Mouse (Mus musculus) intestine, embryonic 15.5 days (tissue): Measurements from ENCODE around the gene Fam25c. TPM values are rescaled to one million over a fixed set of nuclear protein-coding genes. Genes with fewer than 3 reads are reported as not detected.

Source experiments
- ATAC-seq: fragments of 200-750 bp; cut with Nextera tagmentation; 2 replicates; pipeline ENCODE4 v1.8.0; 2017; ENCODE audit warnings: moderate TSS enrichment, moderate library complexity
- H3K27ac ChIP-seq: fragments of 300-500 bp; sonication (generic); 2 replicates; pipeline ENCODE4 v1.5.1; 2015; ENCODE audit warnings: mild to moderate bottlenecking, inconsistent platforms
- H3K27me3 ChIP-seq: fragments of 300-500 bp; sonication (generic); replicated peaks from 2 replicates; pipeline ENCODE4 v1.6.1; 2015; ENCODE audit warnings: inconsistent platforms
- H3K36me3 ChIP-seq: fragments of 300-500 bp; sonication (generic); 2 replicates; pipeline ENCODE4 v1.6.1; 2015; ENCODE audit warnings: inconsistent platforms
- H3K4me1 ChIP-seq: fragments of 300-500 bp; sonication (generic); replicated peaks from 2 replicates; pipeline ENCODE4 v1.6.1; 2015; ENCODE audit warnings: inconsistent platforms
- H3K4me2 ChIP-seq: fragments of 300-500 bp; sonication (generic); replicated peaks from 2 replicates; pipeline ENCODE4 v1.6.1; 2015; ENCODE audit warnings: mild to moderate bottlenecking, inconsistent platforms
- H3K4me3 ChIP-seq: fragments of 300-500 bp; sonication (generic); replicated peaks from 2 replicates; pipeline ENCODE4 v1.5.1; 2015; ENCODE audit warnings: inconsistent platforms
- H3K9ac ChIP-seq: fragments of 300-500 bp; sonication (generic); 2 replicates; pipeline ENCODE4 v1.6.1; 2015; ENCODE audit warnings: inconsistent platforms
- H3K9me3 ChIP-seq: fragments of 300-500 bp; sonication (generic); 2 replicates; pipeline ENCODE4 v1.6.1; 2016; ENCODE audit warnings: inconsistent platforms
- WGBS: fragments of 180-500 bp; shearing (Covaris S2); methylation state at CpG from one replicate; pipeline ENCODE4 v1.1.7; 2015; 5-methylcytosine and 5-hydroxymethylcytosine counted together
- polyA plus RNA-seq: library from polyadenylated mRNA; unstranded; fragments of >200 nt; fragmentation: Nextera tagmentation; extraction: Ambion mirVana; gene quantifications from 2 replicates; pipeline ENCODE4 v1.2.1, GENCODE M21; 2015

The Fam25c gene
- polyA plus RNA-seq, 1 experiment from 2014 or later, result not detected

GRCm38 (mm10) chr14:34344361-34344760 lies 10.9 kb downstream of the Fam25c start:
- H3K27ac ChIP-seq, result no peak overlapping the region
- 86% methylated on average over 5 of the region's 5 CpGs for WGBS
- H3K4me2 ChIP-seq, result no peak overlapping the region
- H3K27me3 ChIP-seq, result no peaks in the 10 kb centered on the region
- H3K4me1 ChIP-seq, result no peaks in the 10 kb centered on the region
- no peak for ATAC-seq
- no peak overlapping the region for H3K9ac ChIP-seq
- H3K36me3 ChIP-seq, result peaks cover 10% of the 10 kb centered on the region
- no peak overlapping the region for H3K4me3 ChIP-seq
- H3K9me3 ChIP-seq, result no peaks in the 10 kb centered on the region

- no peak overlapping the region for H3K4me2 ChIP-seq
These were observed 12.2 kb downstream of the Fam25c start for GRCm38 (mm10) chr14:34343078-34343477.

GRCm38 (mm10) chr14:34341993-34342392 lies 13.2 kb downstream of the Fam25c start:
- no peaks in the 10 kb centered on the region for H3K9me3 ChIP-seq
- no peaks in the 10 kb centered on the region for H3K27me3 ChIP-seq
- H3K4me3 ChIP-seq, result no peak overlapping the region
- H3K27ac ChIP-seq, result no peak overlapping the region
- no peaks in the 10 kb centered on the region for H3K4me1 ChIP-seq
- no peak for ATAC-seq
- no peak overlapping the region for H3K9ac ChIP-seq
- peaks cover 24% of the 10 kb centered on the region for H3K36me3 ChIP-seq
- 86% methylated on average over 4 of the region's 4 CpGs for WGBS
- H3K4me2 ChIP-seq, result no peak overlapping the region

More at GRCm38 (mm10) chr14:34343078-34343477, 12.2 kb downstream of the Fam25c start:
- H3K4me1 ChIP-seq, result no peaks in the 10 kb centered on the region
- peaks cover 15% of the 10 kb centered on the region for H3K36me3 ChIP-seq
- H3K27ac ChIP-seq, result no peak overlapping the region
- no peak overlapping the region for H3K9ac ChIP-seq
- no peaks in the 10 kb centered on the region for H3K9me3 ChIP-seq
- H3K4me3 ChIP-seq, result no peak overlapping the region
- no peaks in the 10 kb centered on the region for H3K27me3 ChIP-seq
- no peak for ATAC-seq
- 83% methylated on average over 4 of the region's 4 CpGs for WGBS

- Histone ChIP-seq H3K27ac (no peak overlapping the region), H3K4me3 (no peak overlapping the region), H3K4me1 (no peaks in the 10 kb centered on the region), H3K36me3 (peaks cover 28% of the 10 kb centered on the region), H3K9ac (no peak overlapping the region), H3K4me2 (no peak overlapping the region), H3K9me3 (no peaks in the 10 kb centered on the region), H3K27me3 (no peaks in the 10 kb centered on the region)
- no peak for ATAC-seq
- 84% methylated on average over 1 of the region's 1 CpGs for WGBS
These were observed 15.8 kb downstream of the Fam25c start for GRCm38 (mm10) chr14:34339446-34339845.

- no peak overlapping the region for H3K4me2 ChIP-seq
- peaks cover 28% of the 10 kb centered on the region for H3K36me3 ChIP-seq
These were observed 22.8 kb downstream of the Fam25c start for GRCm38 (mm10) chr14:34332476-34332875.

GRCm38 (mm10) chr14:34331886-34332285 lies 23.3 kb downstream of the Fam25c start:
- Histone ChIP-seq H3K4me2 (no peak overlapping the region), H3K4me3 (no peak overlapping the region), H3K9ac (no peak overlapping the region), H3K36me3 (peaks cover 24% of the 10 kb centered on the region), H3K27ac (no peak overlapping the region), H3K4me1 (no peaks in the 10 kb centered on the region), H3K9me3 (no peaks in the 10 kb centered on the region), H3K27me3 (no peaks in the 10 kb centered on the region)
- ATAC-seq, result no peak
- 88% methylated on average over 3 of the region's 3 CpGs for WGBS

More at GRCm38 (mm10) chr14:34332476-34332875, 22.8 kb downstream of the Fam25c start:
- ATAC-seq, result no peak
- H3K4me1 ChIP-seq, result no peaks in the 10 kb centered on the region
- WGBS, result 86% methylated on average over 5 of the region's 5 CpGs
- H3K27ac ChIP-seq, result no peak overlapping the region
- H3K4me3 ChIP-seq, result no peak overlapping the region
- no peaks in the 10 kb centered on the region for H3K27me3 ChIP-seq
- no peaks in the 10 kb centered on the region for H3K9me3 ChIP-seq
- no peak overlapping the region for H3K9ac ChIP-seq

- H3K9me3 ChIP-seq, result no peaks in the 10 kb centered on the region
- H3K36me3 ChIP-seq, result peaks cover 21% of the 10 kb centered on the region
- no peak overlapping the region for H3K27ac ChIP-seq
- no peak for ATAC-seq
- no peaks in the 10 kb centered on the region for H3K27me3 ChIP-seq
- H3K4me2 ChIP-seq, result no peak overlapping the region
- no peak overlapping the region for H3K9ac ChIP-seq
- no peak overlapping the region for H3K4me3 ChIP-seq
- WGBS, result 95% methylated on average over 9 of the region's 9 CpGs
- H3K4me1 ChIP-seq, result no peaks in the 10 kb centered on the region
These were observed 24.5 kb downstream of the Fam25c start for GRCm38 (mm10) chr14:34330657-34331158.

- H3K9ac ChIP-seq, result no peak overlapping the region
- WGBS, result 60% methylated on average over 1 of the region's 1 CpGs
- H3K4me2 ChIP-seq, result no peak overlapping the region
- no peaks in the 10 kb centered on the region for H3K27me3 ChIP-seq
- H3K9me3 ChIP-seq, result no peaks in the 10 kb centered on the region
- peaks cover 18% of the 10 kb centered on the region for H3K36me3 ChIP-seq
- no peaks in the 10 kb centered on the region for H3K4me1 ChIP-seq
- no peak overlapping the region for H3K4me3 ChIP-seq
- no peak for ATAC-seq
- H3K27ac ChIP-seq, result no peak overlapping the region
These were observed 27.6 kb downstream of the Fam25c start for GRCm38 (mm10) chr14:34327618-34328017.

- no peaks in the 10 kb centered on the region for H3K27me3 ChIP-seq
- WGBS, result 80% methylated on average over 3 of the region's 3 CpGs
- no peak for ATAC-seq
- H3K9me3 ChIP-seq, result no peaks in the 10 kb centered on the region
- no peak overlapping the region for H3K4me3 ChIP-seq
- no peaks in the 10 kb centered on the region for H3K4me1 ChIP-seq
- H3K27ac ChIP-seq, result no peak overlapping the region
- no peak overlapping the region for H3K9ac ChIP-seq
- H3K36me3 ChIP-seq, result peaks cover 16% of the 10 kb centered on the region
- H3K4me2 ChIP-seq, result no peak overlapping the region
These were observed 28.6 kb downstream of the Fam25c start for GRCm38 (mm10) chr14:34326606-34327005.

GRCm38 (mm10) chr14:34323576-34324085 lies 31.6 kb downstream of the Fam25c start:
- peaks cover 7% of the 10 kb centered on the region for H3K36me3 ChIP-seq
- 98% methylated on average over 5 of the region's 5 CpGs for whole genome bisulfite sequencing
- no peaks in the 10 kb centered on the region for H3K9me3 ChIP-seq
- H3K4me2 ChIP-seq, result no peak overlapping the region
- no peak overlapping the region for H3K4me3 ChIP-seq
- no peak overlapping the region for H3K27ac ChIP-seq
- no peak overlapping the region for H3K9ac ChIP-seq
- no peak for ATAC-seq
- H3K4me1 ChIP-seq, result no peaks in the 10 kb centered on the region
- H3K27me3 ChIP-seq, result no peaks in the 10 kb centered on the region

- peaks cover 3% of the 10 kb centered on the region; the same call in 1 of the 2 replicates for H3K36me3 ChIP-seq
- H3K4me3 ChIP-seq, result no peak overlapping the region
- peaks cover 8% of the 10 kb centered on the region for H3K4me1 ChIP-seq
- no peaks in the 10 kb centered on the region for H3K9me3 ChIP-seq
- H3K9ac ChIP-seq, result no peak overlapping the region
- no peak overlapping the region for H3K27ac ChIP-seq
- H3K4me2 ChIP-seq, result no peak overlapping the region
- H3K27me3 ChIP-seq, result no peaks in the 10 kb centered on the region
- no peak for ATAC-seq
These were observed 37.1 kb downstream of the Fam25c start for GRCm38 (mm10) chr14:34318113-34318512.

- ATAC-seq, result no peak
- H3K27ac ChIP-seq, result no peak overlapping the region
- no peak overlapping the region for H3K4me3 ChIP-seq
- H3K4me1 ChIP-seq, result peaks cover 10% of the 10 kb centered on the region
- H3K9me3 ChIP-seq, result no peaks in the 10 kb centered on the region
- no peak overlapping the region for H3K4me2 ChIP-seq
- H3K36me3 ChIP-seq, result peaks cover 3% of the 10 kb centered on the region; the same call in 1 of the 2 replicates
- H3K9ac ChIP-seq, result no peak overlapping the region
- no peaks in the 10 kb centered on the region for H3K27me3 ChIP-seq
- WGBS, result 77% methylated on average over 3 of the region's 3 CpGs
These were observed 37.8 kb downstream of the Fam25c start for GRCm38 (mm10) chr14:34317431-34317830.

- no peak for ATAC-seq
- Histone ChIP-seq H3K36me3 (peaks cover 3% of the 10 kb centered on the region; the same call in 1 of the 2 replicates), H3K4me2 (no peak overlapping the region), H3K9ac (no peak overlapping the region), H3K9me3 (no peaks in the 10 kb centered on the region), H3K4me3 (no peak overlapping the region), H3K27ac (no peak overlapping the region), H3K4me1 (peaks cover 10% of the 10 kb centered on the region), H3K27me3 (no peaks in the 10 kb centered on the region)
- 95% methylated on average over 2 of the region's 2 CpGs for WGBS
These were observed 38.9 kb downstream of the Fam25c start for GRCm38 (mm10) chr14:34316346-34316745.
